Mouse (Mus musculus): ENCODE measurements around the gene Poc1a. TPM values are rescaled to one million over a fixed set of nuclear protein-coding genes. Genes with fewer than 3 reads are reported as not detected.

Poc1a gene
- polyA plus RNA-seq, 1 experiment from 2014 or later: 40.1 TPM

- Histone ChIP-seq H3K4me3 (ENCODE audit: low read depth, low read length) (no peak overlapping the region), H3K9ac (ENCODE audit: low read length) (no peak overlapping the region), H3K27ac (replicated peaks; ENCODE audit: low read depth, low read length) (no peak overlapping the region), H3K36me3 (ENCODE audit: control insufficient read depth, insufficient read depth, low read length) (no peaks in the 10 kb centered on the region), H3K9me3 (ENCODE audit: control insufficient read depth, low read length) (no peaks in the 10 kb centered on the region), H3K4me1 (ENCODE audit: control insufficient read depth, insufficient read depth, low read length) (no peaks in the 10 kb centered on the region), H3K4me2 (ENCODE audit: low read depth, severe bottlenecking) (no peak overlapping the region), H3K27me3 (ENCODE audit: control insufficient read depth, insufficient read depth, low read length) (no peaks in the 10 kb centered on the region)
- 48% methylated on average over 4 of the region's 4 CpGs for WGBS
- no peak for DNase-seq (ENCODE audit: low spot score)
- ATAC-seq (ENCODE audit: insufficient number of reproducible peaks, low FRiP score, low TSS enrichment, low read depth): no peak
These were observed 12.4 kb upstream of the Poc1a start for GRCm38 (mm10) chr9:106268421-106268820.

GRCm38 (mm10) chr9:106269076-106269788 lies 11.6 kb upstream of the Poc1a start:
- H3K27me3 ChIP-seq (ENCODE audit: control insufficient read depth, insufficient read depth, low read length): no peaks in the 10 kb centered on the region
- no peak overlapping the region for H3K27ac ChIP-seq (replicated peaks; ENCODE audit: low read depth, low read length)
- H3K9ac ChIP-seq (ENCODE audit: low read length): no peak overlapping the region
- no peaks in the 10 kb centered on the region for H3K4me1 ChIP-seq (ENCODE audit: control insufficient read depth, insufficient read depth, low read length)
- DNase-seq (ENCODE audit: low spot score) (no peak), ATAC-seq (ENCODE audit: insufficient number of reproducible peaks, low FRiP score, low TSS enrichment, low read depth) (no peak)
- H3K9me3 ChIP-seq (ENCODE audit: control insufficient read depth, low read length): no peaks in the 10 kb centered on the region
- H3K4me2 ChIP-seq (ENCODE audit: low read depth, severe bottlenecking): no peak overlapping the region
- H3K36me3 ChIP-seq (ENCODE audit: control insufficient read depth, insufficient read depth, low read length): no peaks in the 10 kb centered on the region
- WGBS: 77% methylated on average over 9 of the region's 9 CpGs
- no peak overlapping the region for H3K4me3 ChIP-seq (ENCODE audit: low read depth, low read length)

- Histone ChIP-seq H3K4me1 (ENCODE audit: control insufficient read depth, insufficient read depth, low read length) (no peaks in the 10 kb centered on the region), H3K9me3 (ENCODE audit: control insufficient read depth, low read length) (no peaks in the 10 kb centered on the region), H3K27me3 (ENCODE audit: control insufficient read depth, insufficient read depth, low read length) (no peaks in the 10 kb centered on the region), H3K36me3 (ENCODE audit: control insufficient read depth, insufficient read depth, low read length) (no peaks in the 10 kb centered on the region), H3K27ac (replicated peaks; ENCODE audit: low read depth, low read length) (no peak overlapping the region), H3K9ac (ENCODE audit: low read length) (no peak overlapping the region), H3K4me2 (ENCODE audit: low read depth, severe bottlenecking) (no peak overlapping the region), H3K4me3 (ENCODE audit: low read depth, low read length) (no peak overlapping the region)
- WGBS: 47% methylated on average over 2 of the region's 2 CpGs
- ATAC-seq (ENCODE audit: insufficient number of reproducible peaks, low FRiP score, low TSS enrichment, low read depth) (no peak), DNase-seq (ENCODE audit: low spot score) (no peak)
These were observed 11.0 kb upstream of the Poc1a start for GRCm38 (mm10) chr9:106269879-106270278.

- Histone ChIP-seq H3K27me3 (ENCODE audit: control insufficient read depth, insufficient read depth, low read length) (no peaks in the 10 kb centered on the region), H3K4me3 (ENCODE audit: low read depth, low read length) (no peak overlapping the region), H3K9ac (ENCODE audit: low read length) (no peak overlapping the region), H3K36me3 (ENCODE audit: control insufficient read depth, insufficient read depth, low read length) (no peaks in the 10 kb centered on the region), H3K9me3 (ENCODE audit: control insufficient read depth, low read length) (no peaks in the 10 kb centered on the region), H3K4me2 (ENCODE audit: low read depth, severe bottlenecking) (no peak overlapping the region), H3K27ac (replicated peaks; ENCODE audit: low read depth, low read length) (no peak overlapping the region), H3K4me1 (ENCODE audit: control insufficient read depth, insufficient read depth, low read length) (no peaks in the 10 kb centered on the region)
- ATAC-seq (ENCODE audit: insufficient number of reproducible peaks, low FRiP score, low TSS enrichment, low read depth): no peak
- WGBS: 66% methylated on average over 4 of the region's 4 CpGs
- no peak for DNase-seq (ENCODE audit: low spot score)
These were observed 10.2 kb upstream of the Poc1a start for GRCm38 (mm10) chr9:106270656-106271055.

- H3K27ac ChIP-seq (replicated peaks; ENCODE audit: low read depth, low read length): no peak overlapping the region
- no peaks in the 10 kb centered on the region for H3K4me1 ChIP-seq (ENCODE audit: control insufficient read depth, insufficient read depth, low read length)
- no peak for DNase-seq (ENCODE audit: low spot score)
- no peaks in the 10 kb centered on the region for H3K27me3 ChIP-seq (ENCODE audit: control insufficient read depth, insufficient read depth, low read length)
- H3K9ac ChIP-seq (ENCODE audit: low read length): no peak overlapping the region
- 100% methylated on average over 1 of the region's 1 CpGs for WGBS
- H3K36me3 ChIP-seq (ENCODE audit: control insufficient read depth, insufficient read depth, low read length): no peaks in the 10 kb centered on the region
- H3K4me3 ChIP-seq (ENCODE audit: low read depth, low read length): no peak overlapping the region
- H3K4me2 ChIP-seq (ENCODE audit: low read depth, severe bottlenecking): no peak overlapping the region
- no peaks in the 10 kb centered on the region for H3K9me3 ChIP-seq (ENCODE audit: control insufficient read depth, low read length)
- no peak for ATAC-seq (ENCODE audit: insufficient number of reproducible peaks, low FRiP score, low TSS enrichment, low read depth)
These were observed 8.6 kb upstream of the Poc1a start for GRCm38 (mm10) chr9:106272288-106272687.

GRCm38 (mm10) chr9:106273276-106273675 lies 7.6 kb upstream of the Poc1a start:
- no peaks in the 10 kb centered on the region for H3K4me1 ChIP-seq (ENCODE audit: control insufficient read depth, insufficient read depth, low read length)
- DNase-seq (ENCODE audit: low spot score): no peak
- no peaks in the 10 kb centered on the region for H3K27me3 ChIP-seq (ENCODE audit: control insufficient read depth, insufficient read depth, low read length)
- H3K9ac ChIP-seq (ENCODE audit: low read length): no peak overlapping the region
- H3K9me3 ChIP-seq (ENCODE audit: control insufficient read depth, low read length): no peaks in the 10 kb centered on the region
- no peaks in the 10 kb centered on the region for H3K36me3 ChIP-seq (ENCODE audit: control insufficient read depth, insufficient read depth, low read length)
- H3K27ac ChIP-seq (replicated peaks; ENCODE audit: low read depth, low read length): no peak overlapping the region
- ATAC-seq (ENCODE audit: insufficient number of reproducible peaks, low FRiP score, low TSS enrichment, low read depth): no peak
- WGBS: 88% methylated on average over 12 of the region's 12 CpGs
- H3K4me3 ChIP-seq (ENCODE audit: low read depth, low read length): no peak overlapping the region
- H3K4me2 ChIP-seq (ENCODE audit: low read depth, severe bottlenecking): no peak overlapping the region

- WGBS: 71% methylated on average over 4 of the region's 4 CpGs
- Histone ChIP-seq H3K4me1 (ENCODE audit: control insufficient read depth, insufficient read depth, low read length) (no peaks in the 10 kb centered on the region), H3K9me3 (ENCODE audit: control insufficient read depth, low read length) (no peaks in the 10 kb centered on the region), H3K36me3 (ENCODE audit: control insufficient read depth, insufficient read depth, low read length) (no peaks in the 10 kb centered on the region), H3K4me3 (ENCODE audit: low read depth, low read length) (no peak overlapping the region), H3K27me3 (ENCODE audit: control insufficient read depth, insufficient read depth, low read length) (no peaks in the 10 kb centered on the region), H3K9ac (ENCODE audit: low read length) (no peak overlapping the region), H3K4me2 (ENCODE audit: low read depth, severe bottlenecking) (no peak overlapping the region), H3K27ac (replicated peaks; ENCODE audit: low read depth, low read length) (no peak overlapping the region)
- no peak for ATAC-seq (ENCODE audit: insufficient number of reproducible peaks, low FRiP score, low TSS enrichment, low read depth)
- no peak for DNase-seq (ENCODE audit: low spot score)
These were observed 7.1 kb upstream of the Poc1a start for GRCm38 (mm10) chr9:106273791-106274190.

GRCm38 (mm10) chr9:106274652-106275180 lies 6.1 kb upstream of the Poc1a start:
- no peak for DNase-seq (ENCODE audit: low spot score)
- ATAC-seq (ENCODE audit: insufficient number of reproducible peaks, low FRiP score, low TSS enrichment, low read depth): no peak
- 88% methylated on average over 8 of the region's 8 CpGs for WGBS
- Histone ChIP-seq H3K27ac (replicated peaks; ENCODE audit: low read depth, low read length) (no peak overlapping the region), H3K4me2 (ENCODE audit: low read depth, severe bottlenecking) (no peak overlapping the region), H3K9me3 (ENCODE audit: control insufficient read depth, low read length) (no peaks in the 10 kb centered on the region), H3K4me3 (ENCODE audit: low read depth, low read length) (no peak overlapping the region), H3K9ac (ENCODE audit: low read length) (no peak overlapping the region), H3K27me3 (ENCODE audit: control insufficient read depth, insufficient read depth, low read length) (no peaks in the 10 kb centered on the region), H3K36me3 (ENCODE audit: control insufficient read depth, insufficient read depth, low read length) (no peaks in the 10 kb centered on the region), H3K4me1 (ENCODE audit: control insufficient read depth, insufficient read depth, low read length) (no peaks in the 10 kb centered on the region)

- Histone ChIP-seq H3K9me3 (ENCODE audit: control insufficient read depth, low read length) (no peaks in the 10 kb centered on the region), H3K4me1 (ENCODE audit: control insufficient read depth, insufficient read depth, low read length) (no peaks in the 10 kb centered on the region), H3K27me3 (ENCODE audit: control insufficient read depth, insufficient read depth, low read length) (no peaks in the 10 kb centered on the region), H3K27ac (replicated peaks; ENCODE audit: low read depth, low read length) (no peak overlapping the region), H3K36me3 (ENCODE audit: control insufficient read depth, insufficient read depth, low read length) (no peaks in the 10 kb centered on the region), H3K4me3 (ENCODE audit: low read depth, low read length) (no peak overlapping the region), H3K4me2 (ENCODE audit: low read depth, severe bottlenecking) (no peak overlapping the region), H3K9ac (ENCODE audit: low read length) (no peak overlapping the region)
- ATAC-seq (ENCODE audit: insufficient number of reproducible peaks, low FRiP score, low TSS enrichment, low read depth) (no peak), DNase-seq (ENCODE audit: low spot score) (no peak)
- 70% methylated on average over 1 of the region's 1 CpGs for WGBS
These were observed 5.1 kb upstream of the Poc1a start for GRCm38 (mm10) chr9:106275806-106276205.
